Mouse (Mus musculus) heart, postnatal 0 days (tissue): ENCODE measurements at regions not wholly inside any gene's neighbourhood (a gene's known extent, or its start where the extent isn't known, plus 50 kb on each side); places are given as distances from the start of the nearest gene placed in this dataset.

ENCODE experiments used
- ATAC-seq: fragments of 200-750 bp; cut with Nextera tagmentation; 2 replicates; pipeline ENCODE4 v1.8.0; 2017; ENCODE audit warnings: low read depth, moderate number of reproducible peaks, moderate library complexity; ENCODE audit not compliant: insufficient read depth
- DNase-seq: peaks from one replicate; pipeline ENCODE4 v3.0.0-alpha.2; 2016; ENCODE audit warnings: low spot score
- H3K27ac ChIP-seq: fragments of 300-500 bp; sonication (generic); 2 replicates; pipeline ENCODE4 v1.5.1; 2014; ENCODE audit warnings: low read depth, mild to moderate bottlenecking
- H3K27me3 ChIP-seq: fragments of 300-500 bp; sonication (generic); 2 replicates; pipeline ENCODE4 v1.6.1; 2014; ENCODE audit warnings: low read length, mixed read lengths; ENCODE audit not compliant: control insufficient read depth, insufficient read depth
- H3K36me3 ChIP-seq: fragments of 300-500 bp; sonication (generic); replicated peaks from 2 replicates; pipeline ENCODE4 v1.6.1; 2014; ENCODE audit warnings: low read length, mixed read lengths; ENCODE audit not compliant: control insufficient read depth, insufficient read depth
- H3K4me1 ChIP-seq: fragments of 300-500 bp; sonication (generic); 2 replicates; pipeline ENCODE4 v1.6.1; 2014; ENCODE audit warnings: antibody characterized with exemption; ENCODE audit not compliant: control insufficient read depth, insufficient read depth
- H3K4me2 ChIP-seq: fragments of 300-500 bp; sonication (generic); 2 replicates; pipeline ENCODE4 v1.6.1; 2014; ENCODE audit warnings: low read depth, mild to moderate bottlenecking, low read length, moderate library complexity
- H3K4me3 ChIP-seq: fragments of 300-500 bp; sonication (generic); 2 replicates; pipeline ENCODE4 v1.5.1; 2014; ENCODE audit warnings: low read depth, low read length
- H3K9ac ChIP-seq: fragments of 300-500 bp; sonication (generic); replicated peaks from 2 replicates; pipeline ENCODE4 v1.6.1; 2014; ENCODE audit warnings: low read depth, low read length, mixed read lengths
- H3K9me3 ChIP-seq: fragments of 300-500 bp; sonication (generic); replicated peaks from 2 replicates; pipeline ENCODE4 v1.6.1; 2016; ENCODE audit warnings: low read length; ENCODE audit not compliant: control insufficient read depth
- CTCF ChIP-seq: IDR thresholded peaks from 2 replicates; pipeline ENCODE4 v1.5.1; 2016; ENCODE audit warnings: antibody characterized with exemption, control low read depth, low read depth
- EP300 ChIP-seq: IDR thresholded peaks from 2 replicates; pipeline ENCODE4 v1.6.1; 2016; ENCODE audit warnings: antibody characterized with exemption, low read depth
- WGBS: fragments of 180-500 bp; shearing (Covaris S2); extraction: QIAGEN DNeasy Blood & Tissue Kit; methylation state at CpG from one replicate; pipeline ENCODE4 v1.1.7; 2014; 5-methylcytosine and 5-hydroxymethylcytosine counted together

- no peaks in the 10 kb centered on the region for H3K9me3 ChIP-seq
- H3K4me2 ChIP-seq: no peak overlapping the region
- no peak for DNase-seq
- no peaks in the 10 kb centered on the region for H3K36me3 ChIP-seq
- no peak overlapping the region for H3K4me3 ChIP-seq
- no peak for TF ChIP-seq EP300
- no peak for TF ChIP-seq CTCF
- peaks cover 20% of the 10 kb centered on the region for H3K27me3 ChIP-seq
- no peak for ATAC-seq
- WGBS: 89% methylated on average over 10 of the region's 10 CpGs
- no peak overlapping the region for H3K27ac ChIP-seq
- H3K4me1 ChIP-seq: peaks cover 18% of the 10 kb centered on the region
- H3K9ac ChIP-seq: no peak overlapping the region
Measured at GRCm38 (mm10) chr8:126739768-126740167, 146.0 kb upstream of the Irf2bp2 start.

GRCm38 (mm10) chr8:126737032-126737431 lies 143.2 kb upstream of the Irf2bp2 start:
- Histone ChIP-seq H3K4me3 (no peak overlapping the region), H3K9ac (peak overlapping the region; percentile 24; the same call in 1 of the 2 replicates), H3K27me3 (0 out of 2 replicates have a peak, but pooled peaks cover under 1% of the 10 kb centered on the region), H3K36me3 (no peaks in the 10 kb centered on the region), H3K27ac (peak overlapping the region; percentile 100), H3K4me1 (peaks cover 18% of the 10 kb centered on the region), H3K4me2 (peak overlapping the region; percentile 28; the same call in 1 of the 2 replicates), H3K9me3 (no peaks in the 10 kb centered on the region)
- ATAC-seq: no peak
- 43% methylated on average over 5 of the region's 5 CpGs for WGBS
- peak; percentile 16 for DNase-seq
- TF ChIP-seq EP300: no peak
- no peak for TF ChIP-seq CTCF

GRCm38 (mm10) chr8:126736441-126736962 lies 142.7 kb upstream of the Irf2bp2 start:
- H3K27me3 ChIP-seq: no peaks in the 10 kb centered on the region
- H3K9ac ChIP-seq: peak overlapping the region; percentile 51
- no peak overlapping the region for H3K4me3 ChIP-seq
- peak overlapping the region; percentile 100 for H3K27ac ChIP-seq
- H3K4me2 ChIP-seq: peak overlapping the region; percentile 38
- H3K9me3 ChIP-seq: no peaks in the 10 kb centered on the region
- no peaks in the 10 kb centered on the region for H3K36me3 ChIP-seq
- ATAC-seq: peak; percentile 85
- peak; percentile 99 for DNase-seq
- WGBS: 16% methylated on average over 10 of the region's 10 CpGs
- peaks cover 18% of the 10 kb centered on the region for H3K4me1 ChIP-seq
- peak; percentile 65 for TF ChIP-seq CTCF
- peak; percentile 100 for TF ChIP-seq EP300

- whole genome bisulfite sequencing: 15% methylated on average over 25 of the region's 25 CpGs
- Histone ChIP-seq H3K4me1 (peaks cover 18% of the 10 kb centered on the region), H3K27me3 (no peaks in the 10 kb centered on the region), H3K9ac (peak overlapping the region; percentile 51), H3K36me3 (no peaks in the 10 kb centered on the region), H3K4me3 (no peak overlapping the region), H3K4me2 (peak overlapping the region; percentile 38), H3K9me3 (no peaks in the 10 kb centered on the region), H3K27ac (peak overlapping the region; percentile 100)
- ATAC-seq: peak; percentile 76
- TF ChIP-seq EP300: no peak; the same call in 1 of the 2 replicates
- TF ChIP-seq CTCF: no peak
- peak; percentile 97 for DNase-seq
Measured at GRCm38 (mm10) chr8:126735488-126736440, 142.0 kb upstream of the Irf2bp2 start.

- Histone ChIP-seq H3K4me2 (no peak overlapping the region), H3K9ac (no peak overlapping the region), H3K36me3 (no peaks in the 10 kb centered on the region), H3K4me1 (peaks cover 18% of the 10 kb centered on the region), H3K27me3 (no peaks in the 10 kb centered on the region), H3K4me3 (no peak overlapping the region), H3K27ac (peak overlapping the region; percentile 100), H3K9me3 (no peaks in the 10 kb centered on the region)
- no peak for TF ChIP-seq CTCF
- TF ChIP-seq EP300: peak; percentile 21; the same call in 1 of the 2 replicates
- DNase-seq (peak; percentile 68), ATAC-seq (0 out of 2 replicates have a peak, but pooled peaks have one; percentile 5)
- WGBS: 60% methylated on average over 7 of the region's 7 CpGs
Measured at GRCm38 (mm10) chr8:126734743-126735487, 141.1 kb upstream of the Irf2bp2 start.
